Comparison of ENCODE assay signal across 11 mouse cellular contexts in the genomic region with DNA sequence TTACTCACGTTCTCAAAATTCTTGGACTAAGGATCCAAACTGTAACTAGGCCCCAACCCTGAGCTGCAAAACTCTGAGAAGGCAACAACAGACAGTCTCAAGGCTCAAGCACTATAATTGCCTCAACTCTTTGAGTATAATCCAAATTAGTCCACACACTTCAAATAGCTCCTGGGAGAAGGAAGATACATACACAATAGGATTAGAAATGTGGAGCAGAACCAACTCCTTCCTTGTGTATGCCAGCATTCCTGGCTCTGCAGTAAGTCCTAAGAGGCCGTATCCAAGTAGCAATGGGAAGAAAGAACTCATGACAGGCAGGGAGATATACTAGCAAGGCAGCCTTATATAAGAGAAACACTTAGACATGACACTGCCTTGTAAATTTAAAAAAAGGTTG. TPM values are rescaled to one million over a fixed set of nuclear protein-coding genes. Genes with fewer than 3 reads are reported as not detected.
DNase-seq lines count a peak whose midpoint lies in the region; ATAC-seq and TF ChIP-seq lines count a peak whose summit lies in the region.
"Had no signal": no experiment of that assay in that cellular context is flagged by ENCODE, and none has a peak within 500 bp of the region (broad histone marks: within the 10 kb centered on the region; RNA-seq: fewer than 3 reads in every experiment).

No protein-coding gene starts in this region.

- peaks cover 24% of the 10 kb centered on the region for H3K4me1 ChIP-seq in heart, postnatal 0 days (ENCODE audit: control insufficient read depth, insufficient read depth)
- H3K4me1 ChIP-seq in MEL (ENCODE audit: control insufficient read depth in 1 of 2, insufficient read depth in 2 of 2, low read length in 2 of 2), result peaks cover 16 to 19% of the 10 kb centered on the region in 2 experiments
- peaks cover 30% of the 10 kb centered on the region for H3K4me1 ChIP-seq in hindbrain, embryonic 10.5 days (replicated peaks)
- H3K4me1 ChIP-seq in midbrain, embryonic 13.5 days (replicated peaks), result peaks cover 40% of the 10 kb centered on the region

- intact Hi-C loops in heart, postnatal 10 days (cut with DNase I), result no loop called here

- no peak for ATAC-seq in heart, postnatal 0 days (ENCODE audit: insufficient read depth, low read depth)
- ATAC-seq in midbrain, embryonic 13.5 days, result no peak
- no peak for ATAC-seq in erythroblast, adult 5-6 weeks (replicated peaks; ENCODE audit: low FRiP score, poor library complexity, severe bottlenecking)

- no peak for TF ChIP-seq EP300 in heart, postnatal 0 days (IDR thresholded peaks at IDR 0.05; ENCODE audit: low read depth)
- TF ChIP-seq EP300 in MEL (IDR thresholded peaks at IDR 0.05; ENCODE audit: low read depth in 1 of 2, low read length in 2 of 2), result no peak

- H3K4me2 ChIP-seq in heart, postnatal 0 days (ENCODE audit: low read depth, low read length), result peak overlapping the region; percentile 11; the same call in 1 of the 2 replicates
- peak overlapping the region; percentile 85 for H3K4me2 ChIP-seq in midbrain, embryonic 13.5 days (replicated peaks)

- no peak for TF ChIP-seq CTCF in heart, postnatal 0 days (IDR thresholded peaks at IDR 0.05; ENCODE audit: low read depth)
- no peak for TF ChIP-seq CTCF in MEL (IDR thresholded peaks at IDR 0.05 in 2 of 3, conservative IDR thresholded peaks at IDR 0.05 in 1 of 3; ENCODE audit: control insufficient read depth in 1 of 3, insufficient read depth in 1 of 3, low read depth in 2 of 3, low read length in 3 of 3, poor library complexity in 1 of 3, severe bottlenecking in 1 of 3)

- no peaks in the 10 kb centered on the region for H3K9me3 ChIP-seq in heart, postnatal 0 days (replicated peaks; ENCODE audit: control insufficient read depth, low read length)
- H3K9me3 ChIP-seq in MEL (replicated peaks; ENCODE audit: insufficient read depth, low read length), result no peaks in the 10 kb centered on the region
- no peaks in the 10 kb centered on the region for H3K9me3 ChIP-seq in hindbrain, embryonic 10.5 days
- no peaks in the 10 kb centered on the region for H3K9me3 ChIP-seq in midbrain, embryonic 13.5 days

- TF ChIP-seq POLR2A in MEL (IDR thresholded peaks at IDR 0.05; ENCODE audit: control insufficient read depth in 1 of 2, insufficient read depth in 1 of 2, low read depth in 1 of 2, low read length in 2 of 2, poor library complexity in 1 of 2), result no peak

- WGBS in heart, postnatal 0 days, result 79% methylated on average over 2 of the region's 2 CpGs
- WGBS in hindbrain, embryonic 10.5 days, result 92% methylated on average over 2 of the region's 2 CpGs
- WGBS in midbrain, embryonic 13.5 days, result 75% methylated on average over 2 of the region's 2 CpGs

- H3K27me3 ChIP-seq in heart, postnatal 0 days (ENCODE audit: control insufficient read depth, insufficient read depth, low read length), result no peaks in the 10 kb centered on the region
- no peaks in the 10 kb centered on the region for H3K27me3 ChIP-seq in MEL (ENCODE audit: control insufficient read depth in 1 of 2, insufficient read depth in 2 of 2, low read length in 2 of 2)
- H3K27me3 ChIP-seq in hindbrain, embryonic 10.5 days (ENCODE audit: insufficient read depth, poor library complexity, severe bottlenecking), result no peaks in the 10 kb centered on the region
- no peaks in the 10 kb centered on the region for H3K27me3 ChIP-seq in midbrain, embryonic 13.5 days

- H3K36me3 ChIP-seq in heart, postnatal 0 days (replicated peaks; ENCODE audit: control insufficient read depth, insufficient read depth, low read length), result peaks cover 17% of the 10 kb centered on the region; the same call in 1 of the 2 replicates
- peaks cover 6 to 35% of the 10 kb centered on the region in 2 experiments for H3K36me3 ChIP-seq in MEL (ENCODE audit: control insufficient read depth in 1 of 2, insufficient read depth in 2 of 2, low read length in 2 of 2)
- peaks cover 56% of the 10 kb centered on the region for H3K36me3 ChIP-seq in hindbrain, embryonic 10.5 days
- H3K36me3 ChIP-seq in midbrain, embryonic 13.5 days, result peaks cover 34% of the 10 kb centered on the region

- peaks cover 28% of the 10 kb centered on the region for H3K79me2 ChIP-seq in MEL (ENCODE audit: control insufficient read depth, insufficient read depth, low read length, poor library complexity)

- no peak overlapping the region for H3K9ac ChIP-seq in heart, postnatal 0 days (replicated peaks; ENCODE audit: low read depth, low read length)
- no peak overlapping the region for H3K9ac ChIP-seq in MEL (ENCODE audit: control insufficient read depth, low read depth, low read length, poor library complexity, severe bottlenecking)
- no peak overlapping the region for H3K9ac ChIP-seq in midbrain, embryonic 13.5 days (replicated peaks)

- no peak overlapping the region for H3K4me3 ChIP-seq in heart, postnatal 0 days (ENCODE audit: low read depth, low read length)
- H3K4me3 ChIP-seq in MEL (ENCODE audit: control insufficient read depth in 1 of 2, insufficient read depth in 1 of 2, low read depth in 2 of 2, low read length in 2 of 2), result peak overlapping the region in 1 of 2 experiments; percentile 42; a peak in 2 of 4 replicates
- 0 out of 2 replicates have a peak overlapping the region, but pooled peaks have one; percentile 23 for H3K4me3 ChIP-seq in hindbrain, embryonic 10.5 days
- peak overlapping the region; percentile 90 for H3K4me3 ChIP-seq in midbrain, embryonic 13.5 days (replicated peaks)

- no peak for TF ChIP-seq RAD21 in MEL (IDR thresholded peaks at IDR 0.05; ENCODE audit: low read depth, low read length)

- H3K27ac ChIP-seq in heart, postnatal 0 days (ENCODE audit: low read depth), result no peak overlapping the region
- no peak overlapping the region for H3K27ac ChIP-seq in MEL (ENCODE audit: control insufficient read depth, low read depth, low read length)
- H3K27ac ChIP-seq in hindbrain, embryonic 10.5 days, result no peak overlapping the region
- no peak overlapping the region for H3K27ac ChIP-seq in midbrain, embryonic 13.5 days

- DNase-seq in heart, postnatal 0 days (ENCODE audit: low spot score), result no peak
- DNase-seq in heart, postnatal 10 days, result no peak
- DNase-seq in MEL (ENCODE audit: low read depth, low spot score) (peak; percentile 12), MN1 (ENCODE audit: low spot score) (no peak)
- DNase-seq in hindbrain, embryonic 10.5 days (ENCODE audit: low spot score), result no peak
- no peak for DNase-seq in layer of hippocampus, postnatal 10 days (ENCODE audit: low spot score in 2 of 2)
- DNase-seq: adrenal gland, adult 2 months; cerebellum, postnatal 14 days; gastrocnemius, postnatal 36 days had no signal

TF ChIP-seq in MEL, 35 proteins besides CTCF, POLR2A, EP300 and RAD21:
- TF ChIP-seq GABPA (IDR thresholded peaks at IDR 0.05; ENCODE audit: low read depth, low read length) (no peak), SMC3 (IDR thresholded peaks at IDR 0.05; ENCODE audit: low read depth, low read length) (no peak), ZMIZ1 (IDR thresholded peaks at IDR 0.05; ENCODE audit: low read depth, low read length) (no peak), KAT2A (conservative IDR thresholded peaks at IDR 0.05; ENCODE audit: low read depth, low read length) (no peak), ETS1 (IDR thresholded peaks at IDR 0.05; ENCODE audit: low read depth, low read length) (no peak), TCF12 (IDR thresholded peaks at IDR 0.05; ENCODE audit: low read depth, low read length) (no peak), MYB (IDR thresholded peaks at IDR 0.05; ENCODE audit: low read depth, low read length) (no peak), RCOR1 (IDR thresholded peaks at IDR 0.05; ENCODE audit: low read depth, low read length) (no peak), JUND (IDR thresholded peaks at IDR 0.05; ENCODE audit: low read depth, low read length) (no peak), MAZ (IDR thresholded peaks at IDR 0.05; ENCODE audit: low read depth, low read length) (no peak), MYC (IDR thresholded peaks at IDR 0.05; ENCODE audit: low read depth, low read length) (no peak), MAFK (IDR thresholded peaks at IDR 0.05; ENCODE audit: borderline replicate concordance, low read depth, low read length) (no peak), SIN3A (IDR thresholded peaks at IDR 0.05; ENCODE audit: low read length) (no peak), TAL1 (IDR thresholded peaks at IDR 0.05; ENCODE audit: low read length) (no peak), ZKSCAN1 (IDR thresholded peaks at IDR 0.05; ENCODE audit: low read depth, low read length) (no peak), CHD2 (IDR thresholded peaks at IDR 0.05; ENCODE audit: low read length) (no peak), USF2 (IDR thresholded peaks at IDR 0.05; ENCODE audit: borderline replicate concordance in 1 of 2, insufficient read depth in 1 of 2, low read depth in 1 of 2, low read length in 2 of 2) (no peak)

RNA-seq across cellular contexts. Expression of a gene that starts 2.5 kb away (rescaled TPM):
- 41.1 and 47.0 TPM in 2 replicates for total RNA-seq in heart, postnatal 0 days (2014; rRNA removed; ENCODE audit: low replicate concordance)
- polyA plus RNA-seq in heart, postnatal 0 days (2015; fragmentation: Nextera tagmentation; extraction: Ambion mirVana), result 99.3 and 102 TPM in 2 replicates
- total RNA-seq in heart, postnatal 10 days (2021), result 10 to 100 TPM; 57.6 to 58.2 TPM
- 29.5 and 37.3 TPM in 2 replicates for total RNA-seq in MEL (2012; rRNA removed)
- 10 to 100 TPM in 1 of 2 experiments, not detected in 1; 60.7 TPM for polyA plus RNA-seq in MEL (2012; ENCODE audit: insufficient read depth in 1 of 2, insufficient read length in 2 of 2, low read depth in 1 of 2, low replicate concordance in 2 of 2, missing spikeins in 1 of 2)
- 196 and 210 TPM in 2 replicates for polyA plus RNA-seq in hindbrain, embryonic 10.5 days (2016; fragmentation: Nextera tagmentation; extraction: Ambion mirVana)
- polyA plus RNA-seq in midbrain, embryonic 13.5 days (2015; fragmentation: Nextera tagmentation; extraction: Ambion mirVana), result 410 and 423 TPM in 2 replicates
- 100 to 1,000 TPM; 247 to 259 TPM for total RNA-seq in layer of hippocampus, postnatal 10 days (2021)
- 15.6 and 19.0 TPM in 2 replicates for total RNA-seq in erythroblast, adult 5-6 weeks (2015; ENCODE audit: low replicate concordance)
- 18.8 and 19.9 TPM in 2 replicates for total RNA-seq in erythroblast, adult 5-6 weeks (2017; ENCODE audit: low replicate concordance)
